Mouse (Mus musculus) lung, adult 2 months (tissue): ENCODE measurements at regions not wholly inside any gene's neighbourhood (a gene's known extent, or its start where the extent isn't known, plus 50 kb on each side); places are given as distances from the start of the nearest gene placed in this dataset.

ENCODE experiments used
- CTCF ChIP-seq: fragments of 200-500 bp; IDR thresholded peaks from 2 replicates; pipeline ENCODE4 v1.5.1; 2011; ENCODE audit warnings: mild to moderate bottlenecking, low read length, control low read depth; ENCODE audit not compliant: insufficient read depth
- POLR2A ChIP-seq: fragments of 200-500 bp; IDR thresholded peaks from 2 replicates; pipeline ENCODE4 v1.6.1; 2011; ENCODE audit warnings: low read depth, mild to moderate bottlenecking, control low read depth, low read length, borderline replicate concordance; ENCODE audit errors: extremely low read depth

GRCm38 (mm10) chr17:67440961-67441360 is 86.7 kb upstream of the Ptprm start:
- no peak for TF ChIP-seq POLR2A
- TF ChIP-seq CTCF: no peak
